In genomic region chr5:110550841-110551240, GRCm38 (mm10) we compare ENCODE assay signal across 23 mouse cellular contexts. TPM values are rescaled to one million over a fixed set of nuclear protein-coding genes. Genes with fewer than 3 reads are reported as not detected.
DNase-seq lines count a peak whose midpoint lies in the region; ATAC-seq and TF ChIP-seq lines count a peak whose summit lies in the region.
"Had no signal": no experiment of that assay in that cellular context is flagged by ENCODE, and none has a peak within 500 bp of the region (broad histone marks: within the 10 kb centered on the region; RNA-seq: fewer than 3 reads in every experiment).

No protein-coding gene starts in this region.

- H3K4me1 ChIP-seq in cerebellum, adult 2 months (ENCODE audit: control insufficient read depth, insufficient read depth, low read length): peaks cover 69% of the 10 kb centered on the region
- H3K4me1 ChIP-seq in intestine, postnatal 0 days (replicated peaks; ENCODE audit: control insufficient read depth, insufficient read depth, low read length): no peaks in the 10 kb centered on the region
- H3K4me1 ChIP-seq in intestine, embryonic 15.5 days (replicated peaks): no peaks in the 10 kb centered on the region
- H3K4me1 ChIP-seq in hindbrain, embryonic 13.5 days (replicated peaks): peaks cover 43% of the 10 kb centered on the region
- no peaks in the 10 kb centered on the region for H3K4me1 ChIP-seq in forebrain, embryonic 14.5 days (ENCODE audit: control insufficient read depth, insufficient read depth, low read length)
- H3K4me1 ChIP-seq: embryonic facial prominence, embryonic 12.5 days; kidney, embryonic 15.5 days; liver, embryonic 15.5 days; midbrain, embryonic 12.5 days had no signal

- no peak for TF ChIP-seq POLR2A in cerebellum, adult 2 months (IDR thresholded peaks at IDR 0.05; ENCODE audit: borderline replicate concordance, insufficient read depth, low read length)

- TF ChIP-seq CTCF in cerebellum, adult 2 months (IDR thresholded peaks at IDR 0.05; ENCODE audit: borderline replicate concordance, insufficient read depth, low read depth, low read length): peak; percentile 55; the same call in 1 of the 2 replicates
- TF ChIP-seq CTCF in intestine, postnatal 0 days (IDR thresholded peaks at IDR 0.05; ENCODE audit: low read depth): 0 out of 2 replicates have a peak, but pooled peaks have one; percentile 15

- H3K27ac ChIP-seq in cerebellum, adult 2 months (ENCODE audit: insufficient read depth, low read length): no peak overlapping the region
- H3K27ac ChIP-seq in intestine, postnatal 0 days (ENCODE audit: low read depth, low read length): no peak overlapping the region
- H3K27ac ChIP-seq in intestine, embryonic 15.5 days: no peak overlapping the region
- H3K27ac ChIP-seq in hindbrain, embryonic 13.5 days: no peak overlapping the region
- no peak overlapping the region for H3K27ac ChIP-seq in forebrain, embryonic 14.5 days (ENCODE audit: low read depth, low read length)
- H3K27ac ChIP-seq: embryonic facial prominence, embryonic 12.5 days; forebrain, embryonic 15.5 days; hindbrain, embryonic 12.5 days; kidney, embryonic 15.5 days; liver, embryonic 15.5 days; midbrain, embryonic 12.5 days had no signal

- WGBS in cerebellum, adult 2 months: 51% methylated on average over 4 of the region's 4 CpGs
- WGBS in intestine, postnatal 0 days: 21% methylated on average over 4 of the region's 4 CpGs
- 17% methylated on average over 4 of the region's 4 CpGs for WGBS in intestine, embryonic 15.5 days
- WGBS in hindbrain, embryonic 13.5 days: 35% methylated on average over 4 of the region's 4 CpGs
- WGBS in forebrain, embryonic 14.5 days: 31% methylated on average over 4 of the region's 4 CpGs

- H3K4me3 ChIP-seq in cerebellum, adult 2 months (replicated peaks; ENCODE audit: insufficient read depth, low read depth, low read length): no peak overlapping the region
- H3K4me3 ChIP-seq in intestine, postnatal 0 days (ENCODE audit: low read depth, low read length): no peak overlapping the region
- H3K4me3 ChIP-seq in intestine, embryonic 15.5 days (replicated peaks): no peak overlapping the region
- no peak overlapping the region for H3K4me3 ChIP-seq in hindbrain, embryonic 13.5 days
- H3K4me3 ChIP-seq in forebrain, embryonic 14.5 days (ENCODE audit: low read depth, low read length): no peak overlapping the region
- H3K4me3 ChIP-seq: embryonic facial prominence, embryonic 12.5 days; erythroblast, embryonic 14.5 days; forebrain, embryonic 15.5 days; hindbrain, embryonic 12.5 days; kidney, embryonic 15.5 days; liver, embryonic 15.5 days; midbrain, embryonic 12.5 days; myocyte had no signal

- H3K9ac ChIP-seq in intestine, postnatal 0 days (ENCODE audit: low read depth, low read length): no peak overlapping the region
- H3K9ac ChIP-seq in intestine, embryonic 15.5 days: no peak overlapping the region
- H3K9ac ChIP-seq in hindbrain, embryonic 13.5 days: no peak overlapping the region
- H3K9ac ChIP-seq in forebrain, embryonic 14.5 days (ENCODE audit: low read length): no peak overlapping the region
- H3K9ac ChIP-seq: embryonic facial prominence, embryonic 12.5 days; forebrain, embryonic 15.5 days; hindbrain, embryonic 12.5 days; kidney, embryonic 15.5 days; liver, embryonic 15.5 days; midbrain, embryonic 12.5 days had no signal

- no peaks in the 10 kb centered on the region for H3K36me3 ChIP-seq in intestine, postnatal 0 days (ENCODE audit: control insufficient read depth, insufficient read depth)
- no peaks in the 10 kb centered on the region for H3K36me3 ChIP-seq in intestine, embryonic 15.5 days
- no peaks in the 10 kb centered on the region for H3K36me3 ChIP-seq in hindbrain, embryonic 13.5 days
- no peaks in the 10 kb centered on the region for H3K36me3 ChIP-seq in forebrain, embryonic 14.5 days (ENCODE audit: control insufficient read depth, insufficient read depth, low read length)
- H3K36me3 ChIP-seq: embryonic facial prominence, embryonic 12.5 days; forebrain, embryonic 15.5 days; hindbrain, embryonic 12.5 days; kidney, embryonic 15.5 days; liver, embryonic 15.5 days; midbrain, embryonic 12.5 days had no signal

- no peak for ATAC-seq in intestine, postnatal 0 days
- no peak for ATAC-seq in intestine, embryonic 15.5 days
- no peak for ATAC-seq in hindbrain, embryonic 13.5 days (ENCODE audit: low FRiP score)
- ATAC-seq in forebrain, embryonic 14.5 days: no peak
- ATAC-seq: forebrain, embryonic 15.5 days; intestine, embryonic 16.5 days; lung, postnatal 0 days had no signal

- H3K9me3 ChIP-seq in intestine, postnatal 0 days (ENCODE audit: control insufficient read depth): no peaks in the 10 kb centered on the region
- no peaks in the 10 kb centered on the region for H3K9me3 ChIP-seq in intestine, embryonic 15.5 days
- no peaks in the 10 kb centered on the region for H3K9me3 ChIP-seq in hindbrain, embryonic 13.5 days
- no peaks in the 10 kb centered on the region for H3K9me3 ChIP-seq in forebrain, embryonic 14.5 days (replicated peaks; ENCODE audit: control insufficient read depth, low read length)
- H3K9me3 ChIP-seq: embryonic facial prominence, embryonic 12.5 days; forebrain, embryonic 15.5 days; hindbrain, embryonic 12.5 days; kidney, embryonic 15.5 days; liver, embryonic 15.5 days; midbrain, embryonic 12.5 days had no signal

- no peak for DNase-seq in cerebellum, adult 2 months
- no peak for DNase-seq in cerebellum, adult 11 months
- DNase-seq in 416B (ENCODE audit: low read depth) (peak; percentile 6), R1 (ENCODE audit: low read depth, low spot score) (peak; percentile 33)
- no peak for DNase-seq in forebrain, embryonic 14.5 days (ENCODE audit: low spot score)
- DNase-seq: heart, postnatal 14 days; kidney, postnatal 4 days; right cerebral cortex, postnatal 14 days; thymus, postnatal 4 days had no signal

- H3K4me2 ChIP-seq in intestine, postnatal 0 days (replicated peaks; ENCODE audit: low read depth): no peak overlapping the region
- H3K4me2 ChIP-seq in intestine, embryonic 15.5 days (replicated peaks): no peak overlapping the region
- H3K4me2 ChIP-seq in hindbrain, embryonic 13.5 days: no peak overlapping the region
- no peak overlapping the region for H3K4me2 ChIP-seq in forebrain, embryonic 14.5 days (ENCODE audit: low read length)
- H3K4me2 ChIP-seq: embryonic facial prominence, embryonic 12.5 days; forebrain, embryonic 15.5 days; heart, embryonic 11.5 days; hindbrain, embryonic 12.5 days; kidney, embryonic 15.5 days; liver, embryonic 15.5 days; midbrain, embryonic 12.5 days had no signal

- H3K27me3 ChIP-seq in cerebellum, adult 2 months (ENCODE audit: control insufficient read depth, insufficient read depth, low read length): no peaks in the 10 kb centered on the region
- 0 out of 2 replicates have a peak, but pooled peaks cover 6% of the 10 kb centered on the region for H3K27me3 ChIP-seq in intestine, postnatal 0 days (replicated peaks; ENCODE audit: control insufficient read depth, insufficient read depth, low read length)
- H3K27me3 ChIP-seq in intestine, embryonic 15.5 days (replicated peaks): peaks cover 27% of the 10 kb centered on the region
- peaks cover 26% of the 10 kb centered on the region for H3K27me3 ChIP-seq in hindbrain, embryonic 13.5 days
- peaks cover 5% of the 10 kb centered on the region for H3K27me3 ChIP-seq in forebrain, embryonic 14.5 days (replicated peaks; ENCODE audit: control insufficient read depth, insufficient read depth, low read length)

RNA-seq across cellular contexts. Expression of gene Galnt9, which starts 6.7 kb away (rescaled TPM):
- polyA plus RNA-seq in cerebellum, adult 2 months (2012; rRNA removed): 102 and 107 TPM in 2 replicates
- polyA plus RNA-seq in intestine, postnatal 0 days (2015; fragmentation: Nextera tagmentation; extraction: Ambion mirVana): 0.24 and 0.31 TPM in 2 replicates
- 0.36 and 0.53 TPM in 2 replicates for polyA plus RNA-seq in intestine, embryonic 15.5 days (2015; fragmentation: Nextera tagmentation; extraction: Ambion mirVana)
- 15.5 and 16.1 TPM in 2 replicates for polyA plus RNA-seq in hindbrain, embryonic 13.5 days (2015; fragmentation: Nextera tagmentation; extraction: Ambion mirVana)
- polyA plus RNA-seq in forebrain, embryonic 14.5 days (2014; fragmentation: Nextera tagmentation; extraction: Ambion mirVana): 12.1 and 13.3 TPM in 2 replicates
- polyA plus RNA-seq: heart, embryonic 11.5 days had no signal

Comparison
In these comparisons a context has a peak if more than half of its experiments do, and no peak if none do; other contexts are left out.
1. DNase-seq: peak in 416B (single experiment) and R1 (single experiment); none in cerebellum, adult 2 months (0 of 2), cerebellum, adult 11 months (single experiment) and forebrain, embryonic 14.5 days (single experiment).